In the genomic region with DNA sequence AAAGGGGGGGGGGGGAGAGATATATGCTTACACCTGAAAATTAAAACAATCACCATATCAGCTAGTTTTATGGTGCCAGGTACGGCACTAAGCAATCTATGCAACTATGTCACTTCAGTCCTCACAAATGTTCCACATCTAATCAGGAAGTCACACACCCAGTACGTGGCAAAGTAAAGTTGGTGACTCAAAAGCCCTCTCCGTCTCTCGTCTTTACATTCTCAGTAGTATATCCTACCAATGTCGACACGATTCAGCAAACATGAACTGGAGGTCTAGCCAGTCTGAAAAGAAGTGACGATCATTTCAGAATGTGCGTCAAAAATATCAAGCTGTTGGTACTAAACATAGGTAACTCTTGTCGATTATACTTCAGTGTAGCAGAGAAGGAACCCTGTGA, we compare ENCODE assay signal across 10 mouse cellular contexts. TPM values are rescaled to one million over a fixed set of nuclear protein-coding genes. Genes with fewer than 3 reads are reported as not detected.
A peak's percentile ranks its signal among the peaks of the same experiment; 100 is the strongest.
DNase-seq lines count a peak whose midpoint lies in the region; ATAC-seq and TF ChIP-seq lines count a peak whose summit lies in the region.
"Had no signal": no experiment of that assay in that cellular context is flagged by ENCODE, and none has a peak within 500 bp of the region (broad histone marks: within the 10 kb centered on the region; RNA-seq: fewer than 3 reads in every experiment).

No protein-coding gene starts in this region.

- no peak overlapping the region for H3K9ac ChIP-seq in hindbrain, embryonic 15.5 days
- no peak overlapping the region for H3K9ac ChIP-seq in hindbrain, embryonic 16.5 days (ENCODE audit: low read depth, low read length)
- H3K9ac ChIP-seq in MEL (ENCODE audit: control insufficient read depth, low read depth, low read length, poor library complexity, severe bottlenecking), result peak overlapping the region; percentile 61
- no peak overlapping the region for H3K9ac ChIP-seq in embryonic facial prominence, embryonic 13.5 days
- no peak overlapping the region for H3K9ac ChIP-seq in liver, embryonic 16.5 days (ENCODE audit: low read depth, low read length)

- WGBS in hindbrain, embryonic 15.5 days, result 90% methylated on average over 9 of the region's 9 CpGs
- WGBS in hindbrain, embryonic 16.5 days, result 88% methylated on average over 9 of the region's 9 CpGs
- 90% methylated on average over 9 of the region's 9 CpGs for WGBS in embryonic facial prominence, embryonic 13.5 days
- 42% methylated on average over 9 of the region's 9 CpGs for WGBS in liver, embryonic 16.5 days (ENCODE audit: insufficient replicate concordance)
- WGBS in cerebellum, adult 2 months, result 87% methylated on average over 9 of the region's 9 CpGs

- H3K36me3 ChIP-seq in hindbrain, embryonic 15.5 days, result no peaks in the 10 kb centered on the region
- H3K36me3 ChIP-seq in hindbrain, embryonic 16.5 days (ENCODE audit: control insufficient read depth, insufficient read depth, low read length), result no peaks in the 10 kb centered on the region
- peaks cover 0 to 28% of the 10 kb centered on the region in 2 experiments; a peak in 3 of 4 replicates for H3K36me3 ChIP-seq in MEL (ENCODE audit: control insufficient read depth in 1 of 2, insufficient read depth in 2 of 2, low read length in 2 of 2)
- no peaks in the 10 kb centered on the region for H3K36me3 ChIP-seq in embryonic facial prominence, embryonic 13.5 days
- no peaks in the 10 kb centered on the region; the same call in 1 of the 2 replicates for H3K36me3 ChIP-seq in liver, embryonic 16.5 days (ENCODE audit: control insufficient read depth, insufficient read depth)

- H3K4me2 ChIP-seq in hindbrain, embryonic 15.5 days, result 0 out of 2 replicates have a peak overlapping the region, but pooled peaks have one; percentile 90
- H3K4me2 ChIP-seq in hindbrain, embryonic 16.5 days (ENCODE audit: low read length), result no peak overlapping the region
- H3K4me2 ChIP-seq in embryonic facial prominence, embryonic 13.5 days, result peak overlapping the region; percentile 91
- H3K4me2 ChIP-seq in liver, embryonic 16.5 days (ENCODE audit: low read depth, low read length), result 0 out of 2 replicates have a peak overlapping the region, but pooled peaks have one; percentile 26

- no peak for TF ChIP-seq CTCF in MEL (IDR thresholded peaks at IDR 0.05 in 2 of 3, conservative IDR thresholded peaks at IDR 0.05 in 1 of 3; ENCODE audit: control insufficient read depth in 1 of 3, insufficient read depth in 1 of 3, low read depth in 2 of 3, low read length in 3 of 3, poor library complexity in 1 of 3, severe bottlenecking in 1 of 3)
- no peak for TF ChIP-seq CTCF in cerebellum, adult 2 months (IDR thresholded peaks at IDR 0.05; ENCODE audit: borderline replicate concordance, insufficient read depth, low read depth, low read length)

- no peak for ATAC-seq in hindbrain, embryonic 15.5 days (ENCODE audit: low FRiP score, low read depth)
- ATAC-seq in hindbrain, embryonic 16.5 days, result no peak
- ATAC-seq in embryonic facial prominence, embryonic 13.5 days (ENCODE audit: insufficient number of reproducible peaks, insufficient read depth, low FRiP score, low TSS enrichment, low read depth), result no peak
- no peak for ATAC-seq in liver, embryonic 16.5 days (ENCODE audit: low read depth)

- H3K9me3 ChIP-seq in hindbrain, embryonic 15.5 days, result no peaks in the 10 kb centered on the region
- H3K9me3 ChIP-seq in hindbrain, embryonic 16.5 days (ENCODE audit: control insufficient read depth, low read length), result no peaks in the 10 kb centered on the region
- H3K9me3 ChIP-seq in MEL (replicated peaks; ENCODE audit: insufficient read depth, low read length), result no peaks in the 10 kb centered on the region
- no peaks in the 10 kb centered on the region for H3K9me3 ChIP-seq in embryonic facial prominence, embryonic 13.5 days
- no peaks in the 10 kb centered on the region for H3K9me3 ChIP-seq in liver, embryonic 16.5 days (replicated peaks; ENCODE audit: control insufficient read depth, low read length)

- H3K4me3 ChIP-seq in hindbrain, embryonic 15.5 days, result no peak overlapping the region
- no peak overlapping the region for H3K4me3 ChIP-seq in hindbrain, embryonic 16.5 days (ENCODE audit: low read length)
- peak overlapping the region; percentile 38 to 59 for H3K4me3 ChIP-seq in MEL (ENCODE audit: control insufficient read depth in 1 of 2, insufficient read depth in 1 of 2, low read depth in 2 of 2, low read length in 2 of 2)
- no peak overlapping the region for H3K4me3 ChIP-seq in embryonic facial prominence, embryonic 13.5 days
- peak overlapping the region; percentile 10; the same call in 1 of the 2 replicates for H3K4me3 ChIP-seq in liver, embryonic 16.5 days (ENCODE audit: low read depth, low read length)
- H3K4me3 ChIP-seq in cerebellum, adult 2 months (replicated peaks; ENCODE audit: insufficient read depth, low read depth, low read length), result no peak overlapping the region

- peaks cover 35% of the 10 kb centered on the region for H3K4me1 ChIP-seq in hindbrain, embryonic 15.5 days (replicated peaks)
- H3K4me1 ChIP-seq in hindbrain, embryonic 16.5 days (ENCODE audit: control insufficient read depth, insufficient read depth, low read depth, low read length), result peaks cover 17% of the 10 kb centered on the region
- peaks cover 6 to 35% of the 10 kb centered on the region in 2 experiments for H3K4me1 ChIP-seq in MEL (ENCODE audit: control insufficient read depth in 1 of 2, insufficient read depth in 2 of 2, low read length in 2 of 2)
- H3K4me1 ChIP-seq in embryonic facial prominence, embryonic 13.5 days, result peaks cover 29% of the 10 kb centered on the region
- peaks cover 32% of the 10 kb centered on the region for H3K4me1 ChIP-seq in liver, embryonic 16.5 days (ENCODE audit: control insufficient read depth, low read depth, low read length)
- peaks cover 4% of the 10 kb centered on the region; the same call in 1 of the 2 replicates for H3K4me1 ChIP-seq in cerebellum, adult 2 months (ENCODE audit: control insufficient read depth, insufficient read depth, low read length)

- no peak for TF ChIP-seq POLR2A in MEL (IDR thresholded peaks at IDR 0.05; ENCODE audit: control insufficient read depth in 1 of 2, insufficient read depth in 1 of 2, low read depth in 1 of 2, low read length in 2 of 2, poor library complexity in 1 of 2)
- no peak for TF ChIP-seq POLR2A in cerebellum, adult 2 months (IDR thresholded peaks at IDR 0.05; ENCODE audit: borderline replicate concordance, insufficient read depth, low read length)

- H3K27me3 ChIP-seq in hindbrain, embryonic 15.5 days, result no peaks in the 10 kb centered on the region
- H3K27me3 ChIP-seq in hindbrain, embryonic 16.5 days (replicated peaks; ENCODE audit: control insufficient read depth, insufficient read depth, low read length), result no peaks in the 10 kb centered on the region
- H3K27me3 ChIP-seq in MEL (ENCODE audit: control insufficient read depth in 1 of 2, insufficient read depth in 2 of 2, low read length in 2 of 2), result no peaks in the 10 kb centered on the region
- H3K27me3 ChIP-seq in embryonic facial prominence, embryonic 13.5 days, result no peaks in the 10 kb centered on the region
- no peaks in the 10 kb centered on the region for H3K27me3 ChIP-seq in liver, embryonic 16.5 days (ENCODE audit: control insufficient read depth, insufficient read depth, low read depth, low read length)
- H3K27me3 ChIP-seq in cerebellum, adult 2 months (ENCODE audit: control insufficient read depth, insufficient read depth, low read length), result no peaks in the 10 kb centered on the region

- peaks cover 35% of the 10 kb centered on the region for H3K79me2 ChIP-seq in MEL (ENCODE audit: control insufficient read depth, insufficient read depth, low read length, poor library complexity)

- peak; percentile 76 for DNase-seq in MEL (ENCODE audit: low read depth, low spot score)
- DNase-seq in cerebellum, adult 2 months, result no peak
- DNase-seq in cerebellum, adult 9-10 months, result no peak
- DNase-seq: kidney, postnatal 10 days; thymus, adult 2 months had no signal

- TF ChIP-seq EP300 in MEL (IDR thresholded peaks at IDR 0.05; ENCODE audit: low read depth in 1 of 2, low read length in 2 of 2), result peak in 1 of 2 experiments; percentile 49; a peak in 1 of 4 replicates

- H3K27ac ChIP-seq in hindbrain, embryonic 15.5 days (replicated peaks), result no peak overlapping the region
- H3K27ac ChIP-seq in hindbrain, embryonic 16.5 days (ENCODE audit: low read depth, low read length), result no peak overlapping the region
- peak overlapping the region; percentile 55 for H3K27ac ChIP-seq in MEL (ENCODE audit: control insufficient read depth, low read depth, low read length)
- no peak overlapping the region for H3K27ac ChIP-seq in embryonic facial prominence, embryonic 13.5 days
- no peak overlapping the region for H3K27ac ChIP-seq in liver, embryonic 16.5 days (ENCODE audit: low read length)
- H3K27ac ChIP-seq in cerebellum, adult 2 months (ENCODE audit: insufficient read depth, low read length), result no peak overlapping the region
- H3K27ac ChIP-seq: macrophage had no signal

- TF ChIP-seq RAD21 in MEL (IDR thresholded peaks at IDR 0.05; ENCODE audit: low read depth, low read length), result no peak

TF ChIP-seq in MEL, 35 proteins besides CTCF, POLR2A, EP300 and RAD21:
- no peak for TF ChIP-seq ETS1 (IDR thresholded peaks at IDR 0.05; ENCODE audit: low read depth, low read length)
- 0 out of 2 replicates have a peak, but pooled peaks have one; percentile 48 for TF ChIP-seq TBP (IDR thresholded peaks at IDR 0.05; ENCODE audit: low read depth, low read length)
- TF ChIP-seq GATA1 (IDR thresholded peaks at IDR 0.05; ENCODE audit: low read depth, low read length), result peak; percentile 19; the same call in 1 of the 2 replicates
- peak; percentile 42; the same call in 1 of the 2 replicates for TF ChIP-seq SIN3A (IDR thresholded peaks at IDR 0.05; ENCODE audit: low read length)
- no peak for TF ChIP-seq MYB (IDR thresholded peaks at IDR 0.05; ENCODE audit: low read depth, low read length)
- TF ChIP-seq TAL1 (IDR thresholded peaks at IDR 0.05; ENCODE audit: low read length), result 0 out of 2 replicates have a peak, but pooled peaks have one; percentile 8

RNA-seq across cellular contexts. Expression of gene Gxylt1, which starts 2.0 kb away (rescaled TPM):
- 5.9 and 6.0 TPM in 2 replicates for polyA plus RNA-seq in hindbrain, embryonic 15.5 days (2015; fragmentation: Nextera tagmentation; extraction: Ambion mirVana)
- 4.3 and 5.7 TPM in 2 replicates for polyA plus RNA-seq in hindbrain, embryonic 16.5 days (2015; fragmentation: Nextera tagmentation; extraction: Ambion mirVana)
- total RNA-seq in MEL (2012; rRNA removed), result 5.3 and 6.0 TPM in 2 replicates
- polyA plus RNA-seq in MEL (2012; ENCODE audit: insufficient read depth in 1 of 2, insufficient read length in 2 of 2, low read depth in 1 of 2, low replicate concordance in 2 of 2, missing spikeins in 1 of 2), result 10 to 100 TPM in 1 of 2 experiments, 1 to 10 TPM in 1; 9.9 to 48.9 TPM
- polyA plus RNA-seq in embryonic facial prominence, embryonic 13.5 days (2015; fragmentation: Nextera tagmentation; extraction: Ambion mirVana), result 16.7 and 19.1 TPM in 2 replicates
- 2.8 and 2.9 TPM in 2 replicates for polyA plus RNA-seq in liver, embryonic 16.5 days (2015; fragmentation: Nextera tagmentation; extraction: Ambion mirVana)
- 9.1 and 9.3 TPM in 2 replicates for polyA plus RNA-seq in cerebellum, adult 2 months (2012; rRNA removed)

Comparison
In these comparisons a context has a peak if more than half of its experiments do, and no peak if none do; other contexts are left out.
1. H3K4me3 ChIP-seq: peak in MEL (2 of 2) and liver, embryonic 16.5 days (single experiment); none in hindbrain, embryonic 15.5 days (single experiment), hindbrain, embryonic 16.5 days (single experiment), embryonic facial prominence, embryonic 13.5 days (single experiment) and cerebellum, adult 2 months (single experiment).